Mouse (Mus musculus): ENCODE measurements at regions not wholly inside any gene's neighbourhood (a gene's known extent, or its start where the extent isn't known, plus 50 kb on each side); places are given as distances from the start of the nearest gene placed in this dataset.

DNA sequence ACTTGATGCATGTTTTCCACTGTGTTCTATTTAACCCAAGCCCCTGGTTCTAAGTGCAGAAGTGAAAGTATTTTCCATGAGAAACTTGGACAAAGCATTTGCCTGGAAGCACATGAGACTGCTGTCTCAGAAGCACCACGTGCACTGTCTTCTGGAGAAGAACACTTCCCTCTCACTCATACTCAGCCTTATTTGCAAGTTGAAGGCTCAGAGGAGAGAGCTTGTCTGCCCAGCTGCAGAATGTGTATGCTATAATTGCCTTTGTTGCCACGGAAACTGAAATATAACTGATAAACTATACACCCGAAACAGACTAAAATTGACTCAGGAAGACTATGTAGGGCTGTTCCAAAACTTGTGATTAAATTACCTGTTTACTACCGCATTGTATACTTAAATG, 3230.3 kb downstream of the 9330182O14Rik start:
- intact Hi-C loops (cut with DNase I): no loop called here
- peak; percentile 6 to 10 for DNase-seq (ENCODE audit: low spot score in 2 of 2)

DNA sequence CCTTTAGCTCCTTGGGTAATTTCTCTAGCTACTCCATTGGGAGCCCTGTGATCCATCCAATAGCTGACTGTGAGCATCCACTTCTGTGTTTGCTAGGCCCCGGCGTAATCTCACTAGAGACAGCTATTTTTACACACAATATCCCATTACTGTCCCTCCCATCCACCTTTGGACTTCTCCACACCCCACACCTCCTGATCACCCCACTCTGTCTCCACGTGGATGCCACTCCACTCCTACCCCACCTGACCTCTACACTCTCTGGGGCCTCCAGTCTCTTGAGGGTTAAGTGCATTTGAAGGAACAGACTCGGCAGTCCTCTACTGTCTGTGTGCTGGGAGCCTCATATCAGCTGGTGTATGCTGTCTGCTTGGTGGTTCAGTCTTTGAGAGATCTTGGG, 3238.9 kb downstream of the 9330182O14Rik start:
- intact Hi-C loops (cut with DNase I): no loop called here
- DNase-seq (ENCODE audit: low spot score in 2 of 2): no peak

- DNase-seq (ENCODE audit: low spot score in 2 of 2): no peak
- intact Hi-C loops (cut with DNase I): no loop called here
Observed at GRCm38 (mm10) chr15:43382405-43382804, 3248.2 kb downstream of the 9330182O14Rik start.

GRCm38 (mm10) chr15:43399821-43400220, 3265.7 kb downstream of the 9330182O14Rik start:
- intact Hi-C loops (cut with DNase I): no loop called here
- DNase-seq (ENCODE audit: low spot score in 2 of 2): no peak

GRCm38 (mm10) chr15:43403585-43403984, 3269.4 kb downstream of the 9330182O14Rik start:
- no peak for DNase-seq (ENCODE audit: low spot score in 2 of 2)
- intact Hi-C loops (cut with DNase I): no loop called here

Data from left cerebral cortex, postnatal 36 days (tissue).